Mouse (Mus musculus) urinary bladder, adult 2 months (tissue): ENCODE results near the gene Dsp. TPM values are rescaled to one million over a fixed set of nuclear protein-coding genes. Genes with fewer than 3 reads are reported as not detected.

ENCODE experiments used
- DNase-seq: peaks from one replicate; pipeline ENCODE4 v3.0.0; 2022; ENCODE audit warnings: low spot score
- polyA plus RNA-seq: library from polyadenylated mRNA; depleted of rRNA; stranded (reverse); fragments of >200 nt; gene quantifications from 2 replicates; pipeline ENCODE4 v1.2.3, GENCODE M21; 2012; rRNA removed

Gene Dsp
- polyA plus RNA-seq = 17.9 and 22.7 TPM in 2 replicates

DNA sequence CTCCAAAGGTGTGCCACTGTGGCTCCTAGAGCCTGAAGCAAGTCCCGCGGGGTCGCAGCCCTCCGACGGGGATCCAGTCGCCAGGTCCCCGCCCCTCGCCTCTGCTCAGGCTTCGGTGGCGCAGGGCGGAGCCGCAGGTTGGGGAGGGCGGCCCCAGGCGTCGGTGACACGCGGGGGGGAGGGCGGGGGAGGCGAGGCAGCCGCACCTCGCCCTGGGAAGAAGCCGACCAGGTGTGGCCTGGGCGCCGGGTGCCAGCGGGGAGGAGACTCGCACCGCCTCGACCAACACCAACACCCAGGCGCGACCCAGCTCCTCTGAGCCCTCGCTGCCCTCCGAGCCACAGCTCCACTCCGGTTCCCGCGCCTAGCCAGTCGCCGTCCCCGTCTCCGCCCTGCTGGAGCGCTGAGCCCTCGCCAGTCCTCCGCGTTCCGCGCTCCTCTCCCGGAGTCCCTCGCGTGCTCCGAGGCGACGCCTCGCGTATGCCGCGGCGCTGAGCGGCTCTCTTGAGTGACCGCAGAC is at the start of gene Dsp:
TSS of gene Dsp (plus strand) at position 226 of the 520 bp plus-strand sequence.
- DNase-seq = peak; percentile 80

DNA sequence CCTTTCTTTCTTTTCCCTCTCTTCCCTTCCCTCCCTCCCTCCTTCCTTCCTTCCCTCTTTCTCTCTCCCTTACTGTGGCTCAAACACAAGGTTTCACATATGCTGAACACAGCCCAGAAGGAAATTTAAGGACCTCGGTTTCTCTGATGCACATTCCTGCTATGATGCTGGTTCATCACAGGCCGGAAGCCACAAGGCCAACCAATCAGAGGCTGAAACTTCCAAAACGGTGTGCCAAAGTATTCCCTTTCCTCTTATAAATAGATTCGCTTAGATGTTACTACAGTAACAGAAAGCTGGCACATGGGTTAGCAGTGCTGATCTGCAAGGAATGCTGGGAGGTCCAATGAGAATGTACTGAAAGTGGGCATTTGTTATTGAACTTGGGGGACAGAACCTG is 47.7 kb upstream of the Dsp start:
- no peak for DNase-seq

DNA sequence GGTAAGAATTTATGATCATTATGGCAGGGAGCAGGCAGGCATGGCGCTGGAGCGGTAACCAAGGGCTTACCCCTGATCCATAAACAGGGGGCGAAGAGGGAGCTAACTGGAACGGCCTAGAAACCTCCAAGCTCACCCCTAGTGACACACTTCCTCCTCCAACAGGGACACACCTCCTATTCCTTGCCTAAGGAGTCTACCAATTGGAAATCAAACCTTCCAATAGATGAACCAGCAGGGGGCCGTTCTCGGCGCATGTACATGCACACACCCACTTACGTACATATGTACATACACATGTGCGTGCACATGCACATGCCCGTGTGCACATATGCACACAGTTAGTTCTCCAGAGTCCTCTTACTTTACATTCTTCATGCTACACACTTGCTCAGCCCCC is 46.6 kb upstream of the Dsp start:
- no peak for DNase-seq

DNA sequence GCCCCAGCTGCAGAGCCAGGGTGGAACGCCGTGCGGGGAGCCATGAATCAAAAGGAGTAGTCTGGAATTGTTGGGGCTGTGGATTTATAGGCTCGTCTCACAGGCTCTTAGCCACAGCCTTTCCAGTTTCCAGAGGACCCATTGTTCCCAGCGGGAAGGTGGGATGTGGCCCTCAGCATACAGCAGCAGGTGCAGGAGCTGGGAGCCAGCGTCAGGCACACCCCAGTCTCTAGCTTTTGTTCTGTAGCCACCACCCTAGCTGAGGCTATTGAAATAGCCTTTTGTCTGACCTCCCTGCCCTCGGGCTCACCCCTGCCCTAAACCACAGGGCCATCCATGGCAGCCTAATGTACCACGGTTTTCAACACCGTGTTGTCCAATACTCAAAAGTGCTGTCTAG is 42.0 kb upstream of the Dsp start:
- DNase-seq = no peak

DNA sequence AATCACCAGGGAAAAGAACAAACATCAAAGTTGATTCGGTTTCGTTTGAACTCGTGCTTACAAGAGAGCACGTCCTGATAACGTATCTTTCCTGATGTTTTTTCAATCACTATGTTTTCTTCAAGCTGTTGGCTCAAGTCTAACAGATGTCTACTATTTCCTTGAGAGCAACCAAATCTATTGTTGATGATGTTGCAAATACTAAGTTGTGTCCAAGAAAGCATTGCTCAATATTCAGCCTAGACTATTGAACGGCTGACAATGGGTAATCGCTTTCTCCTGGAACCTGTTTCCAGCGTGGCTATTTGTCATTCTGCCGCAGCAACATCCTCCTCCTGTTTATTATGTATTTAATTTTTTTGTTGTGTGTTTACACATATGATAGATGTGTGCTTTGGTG is 28.8 kb upstream of the Dsp start:
- no peak for DNase-seq

DNA sequence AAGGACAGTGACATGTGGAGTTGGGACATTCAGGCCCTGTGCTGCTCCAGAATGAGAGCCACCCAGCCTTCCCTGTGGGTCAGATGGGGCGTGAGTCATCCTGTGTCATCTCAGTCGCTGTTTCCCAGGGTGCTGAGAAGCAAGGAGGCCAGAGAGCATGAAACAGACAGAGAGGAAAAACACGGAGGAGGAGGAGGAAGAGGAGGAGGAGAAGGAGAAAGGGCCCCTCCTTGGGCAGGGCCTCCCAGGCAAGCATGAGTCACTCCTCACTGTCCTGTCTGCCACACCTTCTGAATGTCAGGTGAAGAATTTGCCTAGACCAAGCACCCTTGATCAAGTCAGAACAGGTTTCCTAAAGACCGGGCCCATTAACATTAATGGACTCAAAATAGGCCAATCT is 27.4 kb upstream of the Dsp start:
- DNase-seq = no peak

DNA sequence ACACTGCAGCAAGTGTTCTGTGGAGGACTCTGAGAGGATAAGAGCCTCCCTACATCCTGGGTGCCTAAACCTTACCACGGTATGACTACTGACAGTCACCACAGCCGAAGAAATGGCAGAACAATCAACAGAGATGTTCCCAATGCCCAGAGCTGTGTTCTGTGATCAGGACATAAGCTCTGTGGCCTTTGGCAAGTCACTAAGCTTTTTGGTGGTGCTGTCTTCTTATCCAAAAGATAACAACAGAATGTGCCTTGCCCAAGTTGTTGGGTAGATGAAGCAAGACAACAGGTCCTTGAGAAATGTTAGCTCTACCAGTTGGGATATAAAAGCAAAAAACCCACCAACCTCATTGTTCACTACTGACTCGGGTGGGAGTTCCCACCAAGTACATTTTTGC is 23.4 kb upstream of the Dsp start:
- no peak for DNase-seq

DNA sequence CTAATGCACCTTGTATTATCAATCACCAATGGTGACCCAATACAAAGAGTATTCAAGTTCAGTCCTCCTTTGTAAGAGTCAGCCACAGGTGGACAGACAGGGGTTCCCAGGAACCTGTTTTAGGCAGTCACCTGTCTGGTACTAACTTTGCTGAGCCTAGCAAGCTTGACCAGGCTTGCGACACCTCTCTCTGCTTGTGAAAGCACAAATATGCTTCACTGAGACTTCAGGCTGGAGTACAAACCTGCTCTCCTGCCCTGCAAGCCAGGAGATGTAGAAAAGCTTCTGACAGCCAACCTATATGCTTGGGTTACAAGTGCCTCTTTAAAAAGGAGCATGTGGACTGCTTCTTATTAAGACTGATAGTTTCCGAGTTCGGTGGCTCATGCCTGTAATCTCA is 22.8 kb upstream of the Dsp start:
- no peak for DNase-seq

DNA sequence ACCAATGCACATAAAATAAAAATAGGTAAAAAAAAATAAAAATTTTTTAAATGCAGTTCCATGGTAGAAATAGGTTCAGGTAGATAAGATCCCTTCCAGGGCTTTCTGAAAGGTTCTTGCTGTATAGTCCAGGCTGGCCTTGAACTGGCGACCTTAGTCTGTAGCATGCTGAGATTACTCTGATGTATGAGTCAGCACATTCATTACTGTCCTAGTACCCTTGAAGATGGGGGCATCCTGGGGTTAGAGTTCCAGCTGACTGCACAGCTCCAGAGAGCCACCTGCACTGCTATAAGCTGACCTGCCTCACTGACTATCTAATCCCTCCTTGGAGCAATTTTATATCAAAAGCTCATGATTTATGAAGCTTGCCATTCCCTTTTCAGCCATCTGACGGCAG is 21.6 kb upstream of the Dsp start:
- DNase-seq = no peak

DNA sequence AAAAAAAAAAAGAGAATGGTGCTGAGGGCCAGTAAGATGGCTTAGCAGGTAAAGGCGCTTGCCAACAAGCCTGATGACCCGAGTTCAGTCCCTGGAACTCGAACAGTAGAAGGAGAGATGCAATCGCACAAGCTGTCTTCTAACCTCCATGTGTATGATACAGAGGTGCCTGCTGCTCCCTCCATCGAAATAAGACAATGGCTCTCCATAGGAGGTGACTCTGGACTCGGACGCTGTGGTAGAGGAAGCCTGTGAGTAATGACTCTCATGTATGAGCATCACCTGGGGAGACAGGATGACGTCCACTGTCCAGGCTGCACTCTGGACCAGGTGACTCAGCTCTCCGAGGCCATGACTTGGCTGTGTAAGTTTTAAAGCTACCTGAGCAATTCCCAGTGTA is 21.0 kb upstream of the Dsp start:
- DNase-seq = no peak

DNA sequence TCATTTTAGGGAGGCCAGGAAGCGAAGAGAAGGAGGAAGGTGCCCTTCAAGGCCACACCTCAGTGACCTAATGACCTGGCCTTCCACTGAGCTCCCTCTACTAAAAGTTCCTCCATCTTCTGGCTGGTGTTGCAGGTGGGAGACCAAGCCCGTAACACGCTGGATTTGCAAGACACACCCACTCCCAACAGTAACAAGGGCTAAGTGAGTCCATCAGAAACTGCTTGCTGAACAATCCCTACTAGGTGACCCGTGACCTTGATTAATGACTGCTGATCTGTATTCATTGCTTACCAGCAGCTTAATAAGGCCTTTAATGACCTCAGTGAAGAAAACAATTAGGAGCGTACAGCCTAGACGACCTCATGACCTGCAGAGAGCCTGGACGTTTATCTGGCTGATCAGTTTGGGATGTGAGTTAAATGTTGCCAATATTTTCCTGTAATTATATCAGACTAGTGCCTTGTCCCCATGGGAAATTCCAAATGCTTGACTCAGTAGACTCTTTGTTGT is 18.0 kb upstream of the Dsp start:
- DNase-seq = no peak

DNA sequence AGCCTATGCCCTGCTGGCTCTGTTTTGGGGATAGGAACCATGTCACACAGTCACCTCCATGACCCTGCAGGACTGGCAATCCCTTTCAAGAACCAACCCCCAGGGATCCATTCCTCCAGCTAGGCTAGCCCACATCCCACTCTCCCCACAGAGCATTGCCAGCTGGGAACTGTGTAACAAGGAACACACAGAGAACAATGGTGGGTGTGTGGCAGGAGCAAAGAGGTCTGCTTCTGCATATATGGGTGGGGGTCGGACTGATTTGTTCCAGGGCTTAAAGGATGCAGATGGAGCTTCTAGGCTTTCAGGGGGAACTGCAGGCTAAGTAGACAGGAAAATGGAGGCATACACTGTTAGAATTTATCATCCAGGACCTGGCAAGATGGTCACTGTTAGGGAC is 10.6 kb upstream of the Dsp start:
- DNase-seq = no peak

DNA sequence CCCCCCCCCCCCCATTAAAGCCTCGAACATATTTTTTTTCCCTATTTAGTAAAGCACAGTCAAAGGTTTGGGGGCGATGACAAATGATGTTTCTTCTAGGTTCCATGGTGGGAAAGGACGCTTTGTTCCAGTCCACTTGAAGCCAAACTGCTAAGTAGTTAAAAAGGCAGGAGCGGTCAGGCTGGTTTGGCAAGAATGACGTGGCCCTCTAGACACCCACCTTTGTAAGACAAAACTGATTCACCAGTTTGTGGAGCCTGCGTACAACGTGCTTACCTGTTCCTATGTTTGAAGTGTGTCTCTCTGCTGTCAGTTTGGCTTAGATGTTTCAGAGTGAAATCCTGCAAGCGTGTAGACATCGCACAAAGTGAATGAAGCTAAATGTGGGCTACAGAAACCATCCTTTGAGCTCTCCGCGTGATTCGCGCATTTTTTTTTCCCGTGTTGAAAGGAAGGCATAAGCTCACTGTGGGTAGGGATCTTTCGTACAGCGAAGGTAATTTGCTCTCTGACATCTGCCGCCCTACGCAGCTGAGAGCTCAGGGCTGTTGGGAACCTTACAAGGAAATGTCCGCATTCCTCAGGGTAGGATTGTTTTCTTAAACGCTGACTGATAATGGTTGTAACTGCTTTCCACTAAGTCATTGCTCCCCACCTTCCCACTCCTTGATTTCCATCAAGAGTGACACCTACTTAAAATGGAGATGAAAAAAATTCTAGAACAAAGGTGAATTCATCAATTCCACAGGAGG is 6.0 kb upstream of the Dsp start:
- DNase-seq = peak; percentile 29

DNA sequence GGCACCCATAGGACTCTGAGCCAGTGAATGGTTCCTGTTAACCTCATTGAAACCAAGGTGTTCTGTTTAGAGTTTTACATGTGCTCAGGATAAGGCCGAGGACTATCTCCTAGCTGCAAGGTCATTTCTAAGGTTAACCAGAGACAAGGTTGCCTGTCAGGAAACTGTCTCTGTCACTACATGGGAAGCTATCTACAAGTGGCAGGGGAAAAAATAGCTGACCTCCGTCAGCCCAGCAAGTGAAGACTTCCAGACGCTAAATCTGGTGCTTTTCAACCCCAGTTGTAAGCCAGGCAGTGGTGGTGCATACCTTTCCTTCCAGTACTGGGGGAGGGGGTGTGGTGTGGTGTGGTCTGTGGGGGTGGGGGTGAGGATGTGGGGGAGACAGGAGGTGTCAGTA is 2.7 kb upstream of the Dsp start:
- DNase-seq = no peak

DNA sequence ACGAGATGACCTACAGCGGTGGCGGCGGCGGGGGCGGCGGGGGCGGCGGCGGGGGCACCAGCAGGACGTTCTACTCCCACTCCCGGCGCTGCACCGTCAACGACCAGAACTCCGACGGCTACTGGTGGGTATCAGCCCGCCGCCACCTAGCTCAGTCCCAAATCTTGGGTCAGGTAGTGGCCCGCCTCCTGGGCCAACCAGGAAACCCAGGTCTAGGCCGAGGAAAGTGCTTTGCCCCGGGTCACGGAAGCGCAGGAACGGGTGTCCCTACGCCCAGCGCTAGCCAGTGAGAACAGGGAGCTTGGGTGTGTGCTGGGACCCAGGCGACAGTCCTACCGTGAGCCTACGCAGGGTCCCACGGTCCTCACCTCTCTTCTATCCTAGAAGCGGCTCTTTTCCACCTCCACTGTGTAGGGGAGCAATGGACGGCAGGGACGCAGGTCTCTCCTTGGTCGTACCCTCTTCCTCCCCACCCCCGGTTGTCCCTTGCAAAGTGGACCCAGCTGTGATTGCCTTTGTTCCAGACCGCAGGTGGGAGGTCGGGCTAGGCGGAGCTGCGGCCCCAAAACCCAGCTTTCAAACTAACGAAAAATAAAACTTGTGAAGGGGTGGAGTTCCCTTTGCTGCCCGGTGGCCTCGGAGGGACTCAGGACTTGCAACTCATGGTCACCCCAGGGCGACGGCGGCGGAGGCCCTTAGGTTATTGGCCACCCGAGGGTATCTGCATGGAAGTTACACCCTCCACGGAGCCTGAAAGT is 756 bp downstream of the Dsp start:
- peak; percentile 36 for DNase-seq

DNA sequence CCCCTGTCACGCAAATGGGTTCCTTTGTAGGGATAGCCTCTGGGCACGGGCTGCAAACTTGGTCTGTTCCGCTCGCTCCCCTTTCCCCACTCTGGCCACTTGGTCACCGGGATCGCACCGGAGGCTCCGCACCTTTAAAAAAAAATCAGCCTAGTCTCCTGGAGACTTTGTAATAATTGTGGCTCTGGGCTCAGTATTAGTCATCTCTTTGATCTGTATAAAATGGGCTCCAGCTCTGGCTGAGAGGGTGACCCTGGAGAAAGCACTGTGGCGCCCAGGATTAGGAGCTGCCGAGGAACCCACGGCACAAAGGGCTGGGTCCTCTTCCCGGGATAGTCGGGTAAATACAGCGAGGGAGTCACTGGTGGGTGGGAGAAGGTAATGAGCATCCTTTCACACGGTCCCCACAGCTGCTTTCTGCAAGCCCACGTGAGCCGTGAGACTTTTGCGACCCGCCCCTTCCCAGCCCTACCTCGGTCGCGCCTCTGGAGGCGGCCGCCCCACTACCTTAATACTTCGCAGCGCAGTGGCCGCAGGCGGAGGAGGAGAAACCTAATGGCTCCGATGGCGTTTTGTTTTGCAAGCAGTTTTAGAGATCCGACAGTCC is 1.4 kb downstream of the Dsp start:
- DNase-seq = peak; percentile 42

DNA sequence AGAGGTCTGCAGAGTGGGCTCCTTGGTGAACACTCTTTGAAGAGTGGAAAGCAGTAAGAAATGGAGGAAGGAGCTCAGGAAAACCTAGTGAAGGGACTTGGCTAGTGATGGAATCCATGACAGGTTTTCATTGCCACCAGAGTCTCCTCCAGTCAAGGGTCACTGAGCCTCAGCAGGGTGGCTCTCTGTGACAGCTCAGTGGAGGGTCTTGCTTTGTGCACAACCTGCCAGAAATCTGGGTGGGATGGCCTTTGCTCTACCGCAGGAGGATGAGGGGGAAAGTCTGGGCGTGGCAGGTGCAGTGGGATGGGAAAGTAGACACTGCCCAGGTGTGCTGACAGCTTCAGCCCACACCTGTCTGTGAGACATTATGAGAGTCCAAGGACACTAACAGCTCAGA is 4.4 kb downstream of the Dsp start:
- no peak for DNase-seq

DNA sequence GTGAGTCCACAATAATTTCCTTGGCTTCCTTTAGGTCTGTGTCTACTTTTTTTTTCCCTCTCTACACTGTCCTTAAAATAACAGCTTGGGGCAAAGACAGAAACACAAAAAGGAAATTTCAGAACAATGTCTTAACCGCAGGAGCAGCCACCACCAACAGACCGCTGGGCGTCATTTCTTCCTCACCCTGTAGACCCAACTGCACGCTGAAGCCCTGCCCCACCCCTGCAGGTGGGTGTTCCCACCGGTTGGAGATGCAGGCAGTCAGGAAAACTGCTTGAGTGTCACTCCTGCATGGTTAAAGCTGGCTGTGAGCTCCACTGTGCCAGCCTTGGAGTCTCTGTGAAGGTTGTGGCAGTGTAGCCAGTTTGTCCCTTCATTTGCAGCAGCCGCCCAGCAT is 6.5 kb downstream of the Dsp start:
- no peak for DNase-seq

DNA sequence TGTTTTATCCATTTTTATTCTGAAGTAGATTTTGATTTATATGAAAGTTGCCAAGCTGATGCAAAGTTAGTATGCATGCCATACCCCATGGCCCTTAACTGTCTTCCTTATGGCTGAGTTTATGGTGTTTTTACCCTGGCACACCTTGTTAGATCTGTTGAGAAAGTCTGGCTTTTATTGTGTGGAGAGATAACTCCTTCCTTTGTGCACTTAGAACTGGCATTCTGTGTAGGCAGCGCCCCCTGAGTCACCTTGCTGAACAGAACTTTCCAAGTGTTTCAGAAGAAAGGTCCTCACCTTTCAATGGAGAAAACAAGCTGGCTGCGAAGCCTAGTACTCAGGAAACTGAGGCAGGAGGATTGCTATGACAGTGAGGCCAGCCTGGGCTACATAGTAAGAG is 10.9 kb downstream of the Dsp start:
- no peak for DNase-seq

DNA sequence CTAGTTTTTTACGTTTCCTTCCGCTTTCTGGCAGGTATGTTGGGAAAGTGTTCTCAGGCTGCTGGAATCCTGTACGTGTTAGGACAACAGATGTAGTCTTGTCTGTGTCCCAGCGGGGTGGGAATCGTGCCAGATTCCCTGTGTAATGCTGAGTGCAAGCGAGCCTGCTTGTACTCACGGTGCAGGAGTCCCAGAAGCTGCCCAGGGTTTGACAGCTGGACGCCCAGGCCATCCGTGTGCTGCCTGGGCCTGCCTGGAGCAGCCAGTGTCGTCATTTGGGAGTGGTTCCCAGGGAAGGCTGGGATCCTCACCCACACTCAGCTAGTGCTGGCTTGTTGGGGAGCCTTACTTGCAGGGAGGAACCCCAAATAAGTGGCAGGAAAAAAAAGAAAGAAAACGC is 11.6 kb downstream of the Dsp start:
- DNase-seq = peak; percentile 27

DNA sequence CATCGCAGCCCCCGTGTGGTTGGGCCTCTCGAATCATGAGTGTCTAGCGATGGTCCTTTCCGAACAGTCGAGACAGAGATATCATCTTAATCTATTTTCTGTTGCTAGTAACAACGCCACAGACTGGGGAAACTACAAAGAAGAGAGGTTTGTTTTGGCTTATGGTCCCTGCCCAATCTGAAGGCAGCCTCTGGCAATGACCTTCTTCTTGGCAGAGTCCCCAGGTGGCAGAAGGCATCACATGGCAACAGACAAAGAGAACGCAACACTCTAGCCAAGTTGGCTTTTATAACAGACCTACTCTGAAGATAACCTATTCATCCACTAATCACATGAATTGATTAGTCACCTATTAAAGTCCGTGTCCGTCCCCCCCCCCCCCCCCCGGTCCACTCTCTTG is 13.8 kb downstream of the Dsp start:
- no peak for DNase-seq

DNA sequence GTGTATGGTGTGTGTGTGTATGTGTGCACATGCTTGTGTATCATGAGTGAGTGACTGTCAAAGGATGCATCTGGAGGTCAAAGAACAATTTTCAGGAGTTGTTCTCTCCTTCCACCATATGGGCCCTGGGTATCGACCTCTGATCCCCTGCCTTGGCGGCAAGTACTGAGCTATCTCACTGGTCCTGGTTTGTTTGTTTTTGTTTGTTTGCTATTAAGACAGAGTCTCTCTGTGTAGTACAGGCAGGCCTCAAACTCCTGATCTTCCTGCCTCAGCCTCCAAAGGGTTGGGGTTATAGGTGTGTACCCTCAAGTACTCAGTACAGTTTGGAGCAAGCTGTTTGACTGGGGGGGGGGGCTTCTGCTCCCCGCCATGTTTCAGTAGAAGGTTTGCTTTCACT is 16.0 kb downstream of the Dsp start:
- no peak for DNase-seq

DNA sequence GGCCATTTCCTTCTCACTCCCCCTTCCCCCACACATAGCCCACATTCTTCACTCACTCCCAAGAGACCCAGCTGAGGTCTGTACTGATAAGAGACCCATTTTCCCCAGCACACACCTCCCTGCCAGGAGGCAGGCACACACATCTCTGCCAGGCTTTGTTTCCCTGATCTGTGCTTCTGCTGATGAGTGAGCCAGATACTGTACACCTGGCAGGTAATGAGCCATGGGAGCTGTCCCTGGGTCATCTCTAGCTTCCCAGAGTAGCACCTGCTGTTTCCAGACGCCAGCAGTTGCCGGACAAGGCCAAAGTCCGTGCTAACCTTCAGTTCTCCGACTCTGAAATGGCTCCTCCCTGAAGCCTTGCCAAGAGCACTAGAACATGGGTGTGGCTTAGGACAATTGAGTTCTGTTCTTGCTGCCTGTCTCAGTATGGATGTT is 19.6 kb downstream of the Dsp start:
- DNase-seq = no peak
